Mouse (Mus musculus): ENCODE results near the gene Eml2. TPM values are rescaled to one million over a fixed set of nuclear protein-coding genes. Genes with fewer than 3 reads are reported as not detected.

Gene Eml2
- total RNA-seq, 4 experiments from 2014 or later, result 32.0 to 45.7 (median 35.7) TPM

GRCm38 (mm10) chr7:19162928-19163327, 13.3 kb upstream of the Eml2 start:
- no peak for DNase-seq (ENCODE audit: low spot score)

GRCm38 (mm10) chr7:19163752-19164151, 12.5 kb upstream of the Eml2 start:
- no peak for DNase-seq (ENCODE audit: low spot score)

- no peak for DNase-seq (ENCODE audit: low spot score)
Observed at GRCm38 (mm10) chr7:19164189-19164588, 12.0 kb upstream of the Eml2 start.

- DNase-seq (ENCODE audit: low spot score), result no peak
Observed at GRCm38 (mm10) chr7:19164978-19165377, 11.2 kb upstream of the Eml2 start.

- no peak for DNase-seq (ENCODE audit: low spot score)
Observed at GRCm38 (mm10) chr7:19165656-19166423, 10.4 kb upstream of the Eml2 start, which contains the start of gene Gipr. TSS of gene Gipr (minus strand) at chr7:19166127.

- no peak for DNase-seq (ENCODE audit: low spot score)
Observed at GRCm38 (mm10) chr7:19166990-19167389, 9.2 kb upstream of the Eml2 start.

GRCm38 (mm10) chr7:19169506-19169905, 6.7 kb upstream of the Eml2 start:
- DNase-seq (ENCODE audit: low spot score), result no peak

GRCm38 (mm10) chr7:19170142-19170541, 6.1 kb upstream of the Eml2 start:
- DNase-seq (ENCODE audit: low spot score), result peak; percentile 50

GRCm38 (mm10) chr7:19171831-19172230, 4.4 kb upstream of the Eml2 start:
- no peak for DNase-seq (ENCODE audit: low spot score)

- peak; percentile 83 for DNase-seq (ENCODE audit: low spot score)
Observed at GRCm38 (mm10) chr7:19172874-19173273, 3.3 kb upstream of the Eml2 start.

GRCm38 (mm10) chr7:19176516-19176947, 311 bp downstream of the Eml2 start:
- no peak for DNase-seq (ENCODE audit: low spot score)

- no peak for DNase-seq (ENCODE audit: low spot score)
Observed at GRCm38 (mm10) chr7:19177216-19177615, 995 bp downstream of the Eml2 start.

GRCm38 (mm10) chr7:19178035-19178434, 1.8 kb downstream of the Eml2 start:
- DNase-seq (ENCODE audit: low spot score), result no peak

GRCm38 (mm10) chr7:19178443-19179092, 2.3 kb downstream of the Eml2 start:
- peak; percentile 77 for DNase-seq (ENCODE audit: low spot score)

GRCm38 (mm10) chr7:19179173-19179572, 3.0 kb downstream of the Eml2 start:
- DNase-seq (ENCODE audit: low spot score), result peak; percentile 42

- no peak for DNase-seq (ENCODE audit: low spot score)
Observed at GRCm38 (mm10) chr7:19179936-19180335, 3.7 kb downstream of the Eml2 start.

- peak; percentile 44 for DNase-seq (ENCODE audit: low spot score)
Observed at GRCm38 (mm10) chr7:19180862-19181429, 4.7 kb downstream of the Eml2 start.

- DNase-seq (ENCODE audit: low spot score), result no peak
Observed at GRCm38 (mm10) chr7:19184250-19184649, 8.0 kb downstream of the Eml2 start.

GRCm38 (mm10) chr7:19184758-19185157, 8.5 kb downstream of the Eml2 start:
- no peak for DNase-seq (ENCODE audit: low spot score)

- DNase-seq (ENCODE audit: low spot score), result no peak
Observed at GRCm38 (mm10) chr7:19194676-19195075, 18.5 kb downstream of the Eml2 start.

- DNase-seq (ENCODE audit: low spot score), result no peak
Observed at GRCm38 (mm10) chr7:19196676-19197075, 20.5 kb downstream of the Eml2 start.

GRCm38 (mm10) chr7:19197985-19198384, 21.8 kb downstream of the Eml2 start:
- DNase-seq (ENCODE audit: low spot score), result no peak

GRCm38 (mm10) chr7:19201660-19202059, 25.4 kb downstream of the Eml2 start:
- no peak for DNase-seq (ENCODE audit: low spot score)
